Mouse (Mus musculus): Measurements from ENCODE around the gene Syce2.

DNA sequence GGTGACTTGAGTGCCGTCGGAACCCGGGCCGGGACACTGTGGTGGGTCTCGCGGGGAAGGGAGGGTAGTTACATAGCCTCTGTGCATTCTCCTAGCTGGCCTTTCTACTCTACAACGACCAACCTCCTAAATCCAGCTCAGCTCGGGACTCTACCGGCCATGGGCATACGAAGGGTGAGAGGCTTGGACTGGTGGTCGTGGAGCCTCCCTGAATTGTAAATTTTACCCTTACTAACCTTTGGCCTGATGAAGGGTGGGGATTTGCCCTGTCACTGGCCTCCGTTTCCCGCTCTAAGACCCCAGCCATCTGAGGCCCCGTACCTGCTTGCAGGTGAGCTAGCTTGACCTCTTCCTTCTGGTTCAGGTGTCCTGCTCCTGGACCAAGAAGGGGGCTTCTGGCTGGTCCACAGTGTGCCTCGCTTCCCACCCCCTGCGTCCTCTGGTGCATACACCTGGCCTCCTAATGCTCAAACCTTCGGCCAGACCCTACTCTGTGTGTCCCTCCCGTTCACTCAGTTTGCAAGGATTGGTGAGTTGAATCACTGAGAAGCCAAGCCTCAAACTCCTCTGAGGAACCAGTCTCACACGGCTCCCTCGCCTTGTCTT, 37.4 kb downstream of the Syce2 start:
- TF ChIP-seq CTCF (IDR thresholded peaks at IDR 0.05; ENCODE audit: low read depth): no peak
- no peak for TF ChIP-seq EP300 (IDR thresholded peaks at IDR 0.05; ENCODE audit: low read depth)
